Mouse (Mus musculus) kidney, postnatal 4 days (tissue): ENCODE results near the gene Gna11.

Experiments used
- DNase-seq, 2 experiments: peaks; one replicate each; pipeline ENCODE4 v3.0.0; 2021; ENCODE audit warnings: mixed read lengths in 2 of 2

The Gna11 gene

DNA sequence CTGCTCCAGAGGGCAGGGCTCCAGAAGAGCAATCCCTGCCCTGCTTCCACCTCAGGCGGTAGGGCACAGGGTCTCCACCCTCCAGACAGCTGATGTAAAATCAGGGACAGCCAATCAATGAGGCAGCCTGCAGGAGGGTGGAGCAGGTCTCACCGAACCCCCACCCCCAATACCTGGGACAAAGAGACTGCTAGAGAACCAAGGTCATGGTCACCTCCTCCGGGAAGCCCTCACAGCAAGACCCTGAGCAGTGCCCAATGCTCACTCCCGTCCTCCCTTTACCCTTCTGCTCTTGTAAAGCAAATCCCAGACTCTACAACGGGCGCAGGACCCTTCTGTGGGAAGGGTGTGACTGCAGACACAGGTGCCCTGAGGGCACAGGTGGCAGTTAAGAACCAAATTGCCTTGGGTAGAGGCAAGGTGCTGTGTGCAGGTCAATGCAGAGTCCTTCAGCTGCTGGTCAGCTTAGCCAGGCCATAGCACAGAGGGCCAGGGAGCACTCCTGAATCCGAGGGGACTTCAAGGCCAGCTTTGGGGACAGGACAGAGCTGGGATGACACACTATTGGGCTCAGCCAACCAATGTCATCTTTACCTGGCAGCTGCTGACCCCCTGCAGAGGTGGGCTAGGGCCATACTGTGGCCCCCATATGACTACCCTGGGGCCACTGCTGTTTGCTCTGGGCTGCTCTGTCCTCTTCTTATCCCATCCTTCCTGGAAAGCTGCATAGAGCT is 2.1 kb downstream of the Gna11 start:
- no peak for DNase-seq

DNA sequence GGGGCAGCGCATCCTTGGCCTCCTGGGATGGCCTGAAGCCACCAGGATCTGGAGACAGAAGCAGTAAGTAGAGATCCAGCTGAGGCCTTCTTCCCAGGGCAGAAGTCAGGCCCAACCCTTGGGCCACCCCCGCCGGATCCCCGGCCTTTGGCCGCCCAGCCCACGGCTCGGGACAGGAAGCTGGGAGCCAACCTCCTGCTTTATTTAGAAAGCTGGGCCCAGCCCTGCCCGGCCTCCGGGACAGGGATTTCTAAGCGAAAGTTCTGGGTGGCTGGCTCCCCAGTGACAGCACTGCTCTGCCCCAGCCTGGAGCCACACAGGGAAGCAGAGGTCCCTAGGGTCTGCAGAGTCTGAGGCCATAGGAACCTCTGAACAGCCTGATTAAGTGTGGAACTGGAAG is 3.2 kb downstream of the Gna11 start:
- peak; percentile 58 to 77 for DNase-seq

DNA sequence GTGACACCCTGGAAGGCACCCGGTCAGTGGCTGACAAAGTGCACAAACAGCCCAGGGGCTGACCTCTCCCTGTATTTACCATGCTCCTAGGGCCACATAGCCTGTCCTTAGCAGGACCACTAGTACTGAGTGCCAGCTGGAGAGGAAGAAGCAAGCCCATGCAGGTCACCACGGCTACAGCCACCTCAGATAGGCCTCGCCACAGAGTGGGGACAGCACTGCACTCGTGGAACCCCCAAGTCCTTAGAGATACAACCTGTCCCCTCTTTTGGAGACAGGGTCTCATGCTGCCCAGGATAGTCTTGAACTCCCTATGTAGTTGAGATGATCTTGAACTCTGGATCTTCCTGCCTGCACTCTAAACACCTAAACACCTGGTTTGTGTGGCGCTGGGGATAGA is 3.6 kb downstream of the Gna11 start:
- no peak for DNase-seq

DNA sequence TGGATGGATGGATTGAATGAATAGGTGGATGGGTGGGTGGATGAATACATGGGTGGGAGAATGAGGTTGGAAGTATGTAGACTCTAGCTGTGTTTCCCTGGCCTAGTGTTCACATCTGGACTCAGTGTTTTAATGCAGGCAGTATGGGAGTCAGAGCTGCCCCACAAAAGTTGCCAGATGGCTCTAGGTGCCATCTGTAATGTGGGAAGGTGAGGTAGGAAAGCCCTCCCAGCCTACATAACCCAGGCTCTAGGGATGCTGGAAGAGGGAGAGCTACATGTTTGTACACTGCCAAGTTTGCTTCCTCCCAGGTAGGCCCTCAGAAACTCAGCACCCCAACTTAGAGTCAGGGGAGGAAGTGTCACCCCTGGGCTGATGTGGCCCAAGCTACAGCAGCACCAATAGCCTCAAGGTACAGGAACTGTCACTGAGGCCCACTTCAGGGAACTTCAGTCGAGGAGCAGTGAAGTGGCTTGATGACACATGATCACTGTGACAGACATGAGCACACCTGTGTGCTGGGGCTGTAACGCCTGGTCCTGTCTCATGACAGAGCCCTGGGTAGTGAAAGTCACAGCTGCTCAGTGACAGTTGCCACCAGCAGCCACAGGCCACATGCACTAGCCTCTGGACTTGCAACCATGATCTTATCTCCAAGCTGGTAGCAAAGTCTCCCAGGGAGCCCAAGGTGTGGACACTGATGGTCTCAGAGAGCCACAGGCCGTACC is 6.5 kb downstream of the Gna11 start:
- no peak for DNase-seq

DNA sequence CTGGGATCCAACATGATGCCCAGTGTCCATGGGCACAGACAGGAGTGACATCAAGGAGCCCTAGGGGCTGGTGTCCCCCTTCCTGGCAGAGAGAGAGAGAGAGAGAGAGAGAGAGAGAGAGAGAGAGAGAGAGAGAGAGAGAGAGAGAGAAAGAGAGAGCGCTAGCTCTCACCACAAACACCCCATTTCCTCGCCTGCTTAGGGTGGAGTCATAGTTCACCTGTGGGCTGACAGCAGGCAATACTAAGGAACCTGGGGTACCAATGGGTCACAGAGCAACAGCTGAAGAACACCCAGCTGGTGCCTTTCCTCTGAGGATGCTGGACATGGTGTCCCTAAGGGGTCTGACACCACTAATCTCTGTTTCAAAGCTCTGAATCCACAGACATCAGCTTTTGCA is 7.6 kb downstream of the Gna11 start:
- no peak for DNase-seq

DNA sequence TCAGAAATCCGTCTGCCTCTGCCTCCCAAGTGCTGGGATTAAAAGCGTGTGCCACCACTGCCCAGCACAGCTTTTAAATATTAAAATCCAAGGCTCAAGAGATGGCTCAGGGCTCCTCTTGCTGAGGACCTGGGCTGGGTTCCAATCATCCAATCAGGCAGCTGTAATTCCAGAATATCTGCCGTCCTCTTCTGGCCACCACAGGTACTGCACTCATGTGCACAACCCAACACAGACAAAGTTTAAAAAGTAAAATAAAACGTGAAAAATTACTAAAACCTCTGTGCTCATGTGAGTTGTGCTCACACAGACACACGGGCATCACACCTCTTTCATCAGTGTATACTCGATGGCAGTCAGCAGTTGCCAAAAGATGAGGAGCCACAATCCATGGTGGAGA is 8.3 kb downstream of the Gna11 start:
- peak in 1 of 2 experiments; percentile 46 for DNase-seq

DNA sequence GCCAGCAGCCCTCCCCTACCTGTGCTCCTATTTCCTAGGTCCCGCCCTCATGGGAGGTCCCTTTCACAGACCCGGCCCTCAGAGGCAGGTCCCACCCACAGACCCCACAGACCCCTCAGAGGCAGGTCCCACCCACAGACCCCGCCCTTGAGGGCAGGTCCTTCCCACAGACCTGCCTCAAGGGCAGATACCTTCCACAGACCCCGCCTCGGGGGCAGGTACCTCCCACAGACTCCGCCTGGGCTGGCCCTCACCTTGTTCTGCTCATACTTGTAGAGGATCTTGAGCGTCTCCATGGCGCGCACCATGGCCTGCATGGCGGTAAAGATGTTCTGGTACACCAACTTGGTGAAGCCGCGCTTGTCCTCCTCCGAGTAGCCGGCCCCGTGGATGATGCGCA is 10.2 kb downstream of the Gna11 start:
- peak; percentile 25 to 31 for DNase-seq

DNA sequence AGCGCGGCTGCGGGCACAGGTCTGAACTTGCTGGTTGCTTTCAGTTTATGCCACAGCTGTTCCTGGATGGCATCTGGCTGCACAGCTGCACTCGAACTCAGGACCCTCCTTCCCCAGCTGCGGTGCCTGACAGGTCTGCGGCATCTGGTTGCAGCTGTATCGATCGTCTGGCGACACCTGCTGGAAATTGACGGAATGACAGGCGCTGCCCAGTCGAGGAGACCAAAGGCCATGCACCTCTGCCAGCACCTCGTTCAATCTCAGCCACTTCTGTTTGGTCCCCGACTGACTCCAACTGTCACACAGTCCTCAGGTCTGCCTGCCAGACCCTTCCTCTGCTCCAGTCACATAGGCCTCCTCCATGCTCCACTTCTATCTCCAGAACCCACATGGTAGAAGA is 18.2 kb downstream of the Gna11 start:
- DNase-seq, result peak; percentile 90 to 91

DNA sequence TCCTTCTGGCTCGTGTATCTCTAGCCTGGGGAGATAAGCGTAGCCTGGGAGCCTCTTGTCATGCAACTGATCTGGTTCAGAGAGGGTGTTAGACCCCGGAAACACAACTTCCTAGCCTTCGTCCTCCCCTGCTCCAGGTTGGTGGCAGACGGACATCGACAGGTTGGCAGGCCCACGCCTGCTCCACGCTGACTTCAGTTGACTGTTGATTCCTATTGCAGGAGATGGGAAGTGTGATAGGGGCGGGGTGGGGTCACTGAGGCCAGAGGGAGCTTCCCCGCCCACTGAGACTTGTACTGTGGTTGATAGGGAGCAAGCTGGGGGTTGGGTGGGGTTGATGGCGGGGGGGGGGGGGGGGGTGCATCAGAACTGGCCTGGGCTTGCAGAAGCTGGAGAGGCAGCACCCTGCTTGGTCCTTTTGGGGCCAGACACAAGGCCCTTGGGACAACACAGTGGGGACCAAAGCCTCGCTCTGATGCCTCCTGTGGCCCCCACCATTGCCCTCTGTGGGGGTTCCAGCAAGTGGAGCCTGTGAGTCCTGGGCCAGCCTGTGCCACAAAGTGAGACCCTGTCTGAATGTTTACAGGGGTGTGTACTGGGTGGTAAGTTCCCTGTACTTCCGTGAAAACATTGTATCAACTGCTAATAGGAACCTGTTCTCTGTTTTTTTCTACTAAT is 19.8 kb downstream of the Gna11 start:
- DNase-seq, result no peak

DNA sequence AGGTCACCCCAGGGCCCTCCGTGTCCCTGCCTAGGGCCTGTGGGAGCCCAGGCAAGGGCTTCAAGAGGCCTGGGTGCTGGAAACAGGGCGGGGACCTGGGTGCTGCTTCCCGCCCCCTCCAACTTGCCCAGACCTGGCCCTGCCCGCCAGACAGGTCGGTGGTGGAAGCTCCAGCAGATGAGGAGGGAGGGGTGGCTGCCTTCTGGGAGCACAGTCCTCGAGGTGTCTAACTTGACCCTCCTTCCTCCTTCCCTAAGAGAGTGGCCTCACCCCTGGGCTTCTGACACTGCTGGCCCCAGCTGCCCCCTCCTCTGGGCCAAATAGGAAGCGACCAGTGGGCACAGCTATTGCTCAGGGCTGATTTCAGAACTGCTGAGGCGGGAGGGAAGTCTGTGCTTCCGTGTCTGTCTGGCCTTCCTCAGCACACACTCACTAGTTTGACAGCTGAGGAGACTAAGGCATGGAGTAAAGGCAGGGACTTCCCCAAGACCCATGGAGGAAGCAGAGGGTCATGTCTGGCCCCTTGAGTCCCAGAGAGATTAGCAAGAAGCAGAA is 20.9 kb downstream of the Gna11 start, which contains the start of gene Gna15:
Gene Gna15 (minus strand): TSS at position 175 of the 555 bp plus-strand sequence.
- no peak for DNase-seq

DNA sequence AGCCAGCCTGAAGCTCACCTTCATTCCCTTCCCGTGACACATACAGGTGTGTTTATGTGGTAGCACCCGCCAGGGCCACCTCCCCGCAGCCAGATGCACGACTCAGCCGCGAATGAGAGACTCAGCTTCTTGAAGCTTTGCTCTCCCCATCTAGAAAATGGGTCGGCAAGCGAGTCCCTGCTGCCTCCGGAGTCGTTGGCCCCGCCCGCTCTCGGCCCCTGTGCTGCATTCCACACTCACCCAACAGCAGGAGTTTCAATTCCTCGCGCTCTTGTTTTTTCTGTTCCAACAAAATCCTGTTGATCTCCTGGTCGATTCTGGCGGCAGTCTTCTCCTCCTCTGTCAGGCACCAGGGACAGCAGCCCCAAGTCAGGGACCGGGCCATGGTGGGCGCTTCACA is 21.4 kb downstream of the Gna11 start:
- DNase-seq, result peak in 1 of 2 experiments; percentile 28

DNA sequence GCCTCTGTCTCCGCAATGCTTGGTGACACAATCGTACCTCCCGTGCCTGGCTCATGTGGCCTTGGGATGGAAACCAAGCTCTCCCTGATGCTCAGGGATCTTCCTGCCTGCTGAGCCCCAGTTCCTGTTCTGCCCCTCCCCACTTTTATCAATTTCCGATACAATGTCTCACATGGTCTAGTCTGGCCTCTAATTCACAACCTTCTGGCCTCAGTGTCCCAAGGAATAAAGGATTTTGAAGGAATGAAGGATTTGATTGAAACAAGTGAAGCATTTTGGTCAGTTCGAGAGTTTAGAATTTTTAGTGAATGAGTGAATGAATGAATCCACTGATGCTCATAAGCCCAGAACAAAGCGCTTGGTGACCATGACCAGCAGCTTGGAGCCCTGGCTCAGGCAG is 21.8 kb downstream of the Gna11 start:
- no peak for DNase-seq

DNA sequence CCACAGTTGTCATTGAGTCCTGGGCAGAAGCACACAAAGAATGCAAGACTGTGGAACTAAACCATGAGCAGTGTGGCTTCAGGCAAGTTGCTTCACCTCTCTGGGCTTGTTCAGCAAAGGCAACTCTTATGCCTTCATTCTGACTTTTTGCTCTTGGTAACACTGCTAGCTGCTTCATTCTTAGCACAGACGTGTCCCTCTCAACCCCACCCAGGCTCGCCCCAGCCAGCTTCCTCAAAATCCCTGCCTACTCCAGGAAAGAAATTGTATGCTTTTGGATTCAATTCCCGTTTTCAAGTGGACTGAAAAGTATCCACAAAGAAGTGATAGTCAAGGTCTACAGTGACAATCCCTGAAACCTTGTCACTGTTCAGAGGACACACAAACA is 25.0 kb downstream of the Gna11 start:
- no peak for DNase-seq

DNA sequence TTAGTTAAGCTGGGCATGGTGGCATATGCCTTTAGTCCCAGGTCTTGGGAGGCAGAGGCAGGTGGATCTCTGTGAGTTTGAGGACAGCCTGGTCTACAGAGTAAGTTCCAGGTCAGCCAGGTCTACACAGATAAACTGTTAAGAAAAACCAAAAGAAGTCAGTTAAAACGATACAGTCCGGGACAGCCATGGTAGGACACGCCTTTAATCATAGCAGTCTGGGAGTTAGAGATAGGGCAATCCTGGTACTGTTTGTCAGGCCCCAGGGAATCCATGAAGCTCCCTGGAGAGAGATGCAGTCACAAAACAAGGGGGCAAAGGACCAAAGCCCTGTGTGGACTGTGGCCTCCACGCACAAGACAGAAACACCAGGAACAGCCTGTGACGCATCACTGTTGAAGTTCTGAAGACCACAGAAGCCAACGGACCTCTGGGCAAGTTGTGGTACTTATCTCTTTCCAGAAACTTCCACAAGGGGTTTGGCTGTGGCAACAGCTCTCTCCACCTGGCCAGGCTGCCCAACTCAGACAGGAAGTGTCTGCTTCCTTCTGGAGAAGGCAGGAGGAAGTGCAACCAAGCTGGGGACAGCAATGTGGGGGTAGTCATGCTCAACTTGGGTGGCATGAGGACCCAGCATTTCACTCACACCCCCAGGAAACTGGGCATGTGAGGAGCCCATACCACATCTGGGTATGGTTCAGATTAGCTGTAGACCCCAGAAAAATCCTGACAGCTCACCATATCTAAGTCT is 25.6 kb downstream of the Gna11 start:
- DNase-seq, result peak in 1 of 2 experiments; percentile 28

DNA sequence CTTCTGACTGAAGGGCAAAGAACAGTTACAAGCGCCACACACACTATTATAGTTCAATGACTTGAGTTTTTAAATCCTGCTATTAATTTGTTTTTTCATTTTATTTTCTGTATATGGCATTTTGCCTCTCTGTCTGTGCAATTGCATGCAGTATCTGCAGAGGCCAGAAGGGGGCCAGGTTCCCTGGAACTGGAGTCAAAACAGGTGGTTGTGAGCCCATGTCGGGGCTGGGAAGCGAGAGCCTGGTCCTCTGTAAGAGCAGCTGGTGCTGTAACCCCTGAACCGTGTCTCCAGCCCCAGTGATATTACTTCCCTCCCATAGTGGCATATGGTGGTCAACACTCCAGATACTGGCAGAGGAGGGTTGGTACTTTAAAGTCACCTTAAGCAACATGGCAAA is 26.4 kb downstream of the Gna11 start:
- peak; percentile 86 to 88 for DNase-seq

DNA sequence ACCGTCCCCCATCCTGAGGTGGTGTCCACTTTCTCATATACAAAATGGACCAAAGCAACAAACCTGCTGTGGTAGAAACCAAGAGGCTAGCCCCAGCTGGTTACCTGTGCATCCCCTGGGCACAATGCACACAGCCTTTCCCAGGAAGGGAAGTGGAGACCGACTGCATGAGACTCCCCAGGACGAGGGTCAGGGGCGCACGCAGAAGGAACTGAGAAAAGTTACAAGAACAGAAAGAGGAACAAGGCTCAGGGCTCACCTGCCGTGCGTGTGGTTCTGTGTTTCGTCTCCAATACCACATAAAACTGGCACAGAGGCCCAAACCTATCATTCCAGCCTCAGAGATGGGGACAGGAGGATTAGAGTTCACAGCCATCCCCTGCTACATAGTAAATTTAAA is 27.8 kb downstream of the Gna11 start:
- DNase-seq, result no peak

DNA sequence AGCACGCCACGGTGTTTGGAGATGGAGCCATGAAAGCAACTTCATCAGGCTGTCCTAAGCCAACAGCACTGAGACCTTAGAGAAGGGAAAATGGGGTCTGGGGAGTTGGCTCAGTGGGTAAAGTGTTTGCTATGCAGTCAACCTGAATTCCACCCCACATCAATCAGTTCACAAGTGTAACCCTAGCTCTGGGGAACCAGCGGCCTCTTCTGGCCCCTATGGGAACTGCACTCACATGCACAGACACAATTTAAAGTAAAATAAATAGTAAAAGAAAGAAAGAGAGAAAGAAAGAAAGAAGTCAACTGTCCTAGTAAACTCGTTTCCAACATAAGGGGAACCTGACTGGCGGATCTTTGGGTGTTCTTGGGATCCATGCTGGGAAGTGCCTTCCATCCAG is 31.2 kb downstream of the Gna11 start:
- no peak for DNase-seq

DNA sequence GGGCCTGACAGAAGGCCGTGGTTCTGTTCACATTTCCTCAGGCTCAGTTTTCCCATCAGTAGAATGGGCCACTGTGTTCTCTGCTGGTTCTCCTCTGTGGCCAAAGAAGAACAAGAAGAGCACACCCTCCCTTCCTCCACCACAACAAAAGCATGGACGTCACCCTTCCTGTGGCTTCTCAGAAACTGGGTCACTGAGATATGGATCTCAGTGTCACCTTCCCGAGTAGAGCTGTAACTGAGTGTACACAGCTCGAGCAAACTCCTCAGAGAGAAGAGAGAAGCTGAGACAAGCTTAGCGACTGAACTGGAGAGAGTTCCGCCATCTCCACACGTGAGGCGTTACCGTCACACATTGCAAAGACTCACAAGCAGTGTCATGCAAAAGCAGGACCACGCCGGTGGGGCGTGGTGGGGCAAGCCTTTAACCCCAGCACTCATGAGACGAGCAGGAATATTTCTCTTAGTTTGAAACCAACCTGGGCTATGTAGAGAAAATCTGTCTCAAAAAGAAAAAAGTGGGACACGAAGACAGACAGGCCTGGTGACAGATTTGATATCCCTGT is 34.7 kb downstream of the Gna11 start:
- no peak for DNase-seq

DNA sequence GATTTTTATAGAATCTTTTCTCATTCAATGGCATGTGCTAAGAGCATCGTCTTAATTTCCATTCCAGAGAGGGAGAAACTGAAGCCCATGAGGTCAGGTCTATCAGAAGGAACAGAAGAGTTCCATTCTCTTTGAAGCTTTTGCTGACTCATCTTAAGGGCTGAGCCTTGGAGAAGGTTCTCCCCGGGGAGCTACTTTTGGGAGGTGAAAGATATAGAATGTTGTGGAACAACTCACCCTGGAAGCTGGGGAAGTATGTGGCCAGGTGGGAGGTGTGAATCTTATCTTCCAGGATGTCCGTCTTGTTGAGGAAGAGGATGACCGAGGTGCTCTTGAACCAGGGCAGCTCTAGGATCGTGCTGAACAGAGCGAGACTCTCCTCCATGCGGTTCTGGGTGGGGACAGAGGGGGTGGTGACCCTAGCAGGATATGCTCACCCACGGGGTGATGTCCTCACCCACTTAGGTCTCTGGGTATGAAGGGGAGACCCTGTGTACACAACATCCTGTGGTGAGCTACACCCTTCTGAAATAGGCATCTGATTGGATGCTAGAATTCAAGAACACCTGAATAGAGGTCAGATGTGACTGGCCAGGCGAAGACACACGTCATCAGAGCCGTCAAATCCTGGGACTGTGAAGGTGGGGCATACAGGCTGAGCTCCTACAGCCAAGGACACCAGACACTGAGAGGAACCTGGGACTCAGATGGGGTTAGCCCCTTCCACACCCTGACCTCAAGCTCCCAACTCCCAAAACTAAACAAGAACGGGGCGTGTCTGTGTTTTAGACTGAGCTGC is 37.1 kb downstream of the Gna11 start:
- DNase-seq, result no peak

DNA sequence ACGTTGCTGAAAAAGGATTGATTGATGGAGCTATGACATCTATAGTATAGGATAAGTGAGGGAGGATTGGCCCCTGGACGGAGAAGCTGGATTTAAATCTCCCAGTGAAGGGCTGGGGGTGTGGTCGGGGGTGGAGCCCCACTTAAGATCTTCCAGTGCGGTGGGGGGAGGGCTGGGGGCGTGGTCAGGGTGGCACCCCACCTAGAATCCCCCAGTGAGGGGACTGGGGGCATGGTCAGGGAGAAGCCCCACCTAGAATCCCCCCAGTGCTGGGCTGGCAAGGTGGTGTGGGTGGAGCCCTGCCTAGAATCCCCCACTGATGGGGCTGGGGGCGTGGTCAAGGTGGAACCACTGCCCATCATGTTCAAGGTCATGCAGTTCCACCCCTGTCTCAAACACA is 37.9 kb downstream of the Gna11 start:
- no peak for DNase-seq

DNA sequence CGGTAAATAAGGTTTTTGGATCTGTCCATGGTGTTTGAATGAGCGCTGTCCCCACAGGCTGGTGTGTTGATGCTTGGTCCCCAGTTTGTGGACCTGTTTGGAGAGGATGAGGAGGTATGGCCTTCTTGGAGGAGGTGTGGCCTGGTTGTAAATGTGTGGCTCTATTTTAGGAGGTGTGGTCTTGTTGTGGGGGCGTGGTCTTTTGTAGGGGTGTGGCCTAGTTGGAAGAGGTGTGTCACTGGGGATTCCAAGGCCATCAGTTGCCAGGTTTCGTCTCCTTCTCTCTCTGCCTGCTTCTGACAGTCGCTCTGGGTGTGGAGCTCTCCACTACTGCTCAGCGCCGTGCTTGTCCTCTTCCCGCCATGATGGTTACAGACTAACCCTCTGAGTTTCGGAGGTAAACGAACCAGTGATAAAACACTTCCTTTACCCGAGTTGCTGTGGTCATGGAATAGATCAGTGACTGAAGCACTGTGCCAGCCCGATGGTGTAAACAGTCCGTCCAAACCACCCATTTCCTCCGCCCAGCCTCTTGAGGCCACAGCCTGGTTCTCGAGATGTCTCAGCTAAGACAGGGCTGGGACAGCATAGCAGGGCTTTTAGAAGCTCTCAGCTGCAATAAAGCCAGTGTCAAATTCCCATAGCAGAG is 39.9 kb downstream of the Gna11 start:
- no peak for DNase-seq
